Mouse (Mus musculus): ENCODE results near the gene Pld2. TPM values are rescaled to one million over a fixed set of nuclear protein-coding genes. Genes with fewer than 3 reads are reported as not detected.

Gene Pld2
- polyA plus RNA-seq (2015; fragmentation: Illumina TruSeq; extraction: RNeasy Lipid Tissue Mini Kit (QIAGEN cat#74804); ENCODE audit: insufficient read depth, low replicate concordance), result 8.9 TPM

GRCm38 (mm10) chr11:70539877-70540587, at the start of gene Pld2:
Gene Pld2 (plus strand): TSS chr11:70540064.

DNA sequence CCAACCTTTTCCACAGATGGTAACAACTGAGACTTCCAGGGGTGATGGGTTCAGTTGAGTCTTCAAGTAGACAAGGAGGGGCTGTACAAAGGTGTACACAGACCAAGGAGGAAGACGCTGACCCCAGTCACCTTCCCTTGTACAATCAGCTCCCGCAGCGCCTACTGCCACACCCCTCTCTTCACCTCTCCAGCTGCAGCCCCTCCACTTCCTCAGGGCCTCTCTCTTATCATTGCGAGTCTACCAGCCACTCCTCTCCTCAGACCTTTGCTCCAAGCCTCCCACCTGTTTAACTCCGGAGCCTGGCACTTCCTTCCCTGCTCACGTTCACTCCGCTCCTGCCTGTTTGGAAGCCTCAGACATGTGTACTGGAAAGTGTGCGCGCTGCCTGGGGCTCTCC, 34.9 kb upstream of the Pld2 start, which contains the start of gene Tm4sf5:
Gene Tm4sf5, plus strand, starts transcription at position 275 of the 400 bp plus-strand sequence.

GRCm38 (mm10) chr11:70514288-70514687, 25.6 kb upstream of the Pld2 start, which contains the start of gene Vmo1:
Gene Vmo1 (minus strand): TSS chr11:70514616.

DNA sequence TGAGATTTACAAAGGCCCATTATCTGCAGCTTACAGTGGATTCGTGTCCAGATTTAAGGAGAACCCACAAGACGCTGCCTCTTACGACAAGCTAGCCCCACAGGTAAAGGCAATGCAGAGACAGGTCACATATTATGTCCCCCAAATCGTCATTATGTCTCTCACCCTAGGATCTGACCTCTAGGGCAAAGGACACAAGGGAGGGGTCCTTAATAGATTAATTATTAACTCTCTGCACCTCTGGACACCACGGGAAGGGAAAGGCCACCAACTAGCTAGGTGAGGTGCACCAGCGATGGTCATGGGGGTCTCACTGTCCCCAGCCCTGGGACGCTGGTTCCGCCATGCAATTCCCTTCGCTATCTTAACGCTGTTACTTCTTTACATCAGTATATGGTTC, 20.9 kb upstream of the Pld2 start, which contains the start of gene Gltpd2:
Gene Gltpd2, plus strand, starts transcription at position 274 of the 400 bp plus-strand sequence.

DNA sequence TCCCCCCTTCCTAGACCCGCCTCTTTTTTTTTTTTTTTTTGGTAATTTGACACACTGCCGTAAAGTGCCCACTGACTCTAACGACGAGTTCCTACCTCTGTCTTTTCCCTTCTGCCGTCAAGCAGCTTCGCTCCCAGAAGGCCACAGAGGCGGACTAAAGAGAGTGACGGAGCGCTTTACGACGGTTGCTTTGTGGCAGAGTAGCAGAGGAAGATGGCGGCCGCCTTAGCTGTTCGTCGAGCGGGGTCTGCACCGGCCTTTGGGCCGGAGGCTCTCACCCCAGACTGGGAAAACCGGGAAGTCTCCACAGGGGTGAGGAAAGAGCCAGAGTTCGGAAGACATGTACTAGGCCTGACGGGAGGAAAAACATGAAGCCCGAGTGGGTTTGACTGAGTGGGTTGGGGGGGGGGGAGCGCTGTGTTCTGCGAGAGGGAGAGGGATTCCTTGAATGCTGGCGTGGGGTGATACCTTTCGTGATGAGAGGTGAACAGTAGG, 14.6 kb upstream of the Pld2 start, which contains the start of gene Psmb6:
Gene Psmb6, plus strand, starts transcription at position 184 of the 495 bp plus-strand sequence.

DNA sequence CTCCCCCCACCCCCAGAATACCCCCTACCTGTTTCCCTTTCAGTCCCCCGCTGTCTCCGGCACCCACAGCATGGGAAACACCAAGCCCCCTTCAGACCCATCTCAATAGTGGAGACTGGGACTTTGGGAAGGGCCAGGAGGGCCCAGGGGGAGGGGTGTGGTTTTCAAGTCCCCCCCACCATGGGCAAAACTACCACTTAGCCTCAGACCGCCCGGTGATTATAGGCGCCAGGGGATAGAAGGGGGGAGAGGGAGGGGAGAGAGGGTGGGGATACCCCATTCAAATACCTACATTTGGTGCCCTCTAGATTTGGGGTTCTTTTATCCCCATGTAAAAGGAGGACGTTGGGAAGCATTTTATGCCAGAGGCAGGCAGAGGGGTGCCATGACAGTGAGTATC, 7.0 kb upstream of the Pld2 start, which contains the start of gene Gm40193:
Gene Gm40193, minus strand, starts transcription at position 101 of the 400 bp plus-strand sequence.

GRCm38 (mm10) chr11:70562287-70562994, 22.6 kb downstream of the Pld2 start, which contains the start of gene Mink1:
Gene Mink1 (plus strand): TSS chr11:70562881.

Other genes starting within 250 kb of the Pld2 start
- gene Alox12e, start 217.4 kb upstream of the Pld2 start, polyA plus RNA-seq (2015; fragmentation: Illumina TruSeq; extraction: RNeasy Lipid Tissue Mini Kit (QIAGEN cat#74804); ENCODE audit: insufficient read depth, low replicate concordance), result not detected
- 0.58 TPM for gene Alox15, start 188.0 kb upstream of the Pld2 start, polyA plus RNA-seq (2015; fragmentation: Illumina TruSeq; extraction: RNeasy Lipid Tissue Mini Kit (QIAGEN cat#74804); ENCODE audit: insufficient read depth, low replicate concordance)
- 11.0 TPM for gene Pelp1, start 130.0 kb upstream of the Pld2 start, polyA plus RNA-seq (2015; fragmentation: Illumina TruSeq; extraction: RNeasy Lipid Tissue Mini Kit (QIAGEN cat#74804); ENCODE audit: insufficient read depth, low replicate concordance)
- gene Arrb2, start 107.4 kb upstream of the Pld2 start, polyA plus RNA-seq (2015; fragmentation: Illumina TruSeq; extraction: RNeasy Lipid Tissue Mini Kit (QIAGEN cat#74804); ENCODE audit: insufficient read depth, low replicate concordance), result 94.8 TPM
- 40.8 TPM for gene Med11, start 88.1 kb upstream of the Pld2 start, polyA plus RNA-seq (2015; fragmentation: Illumina TruSeq; extraction: RNeasy Lipid Tissue Mini Kit (QIAGEN cat#74804); ENCODE audit: insufficient read depth, low replicate concordance)
- 4.9 TPM for gene Zmynd15, start 80.6 kb upstream of the Pld2 start, polyA plus RNA-seq (2015; fragmentation: Illumina TruSeq; extraction: RNeasy Lipid Tissue Mini Kit (QIAGEN cat#74804); ENCODE audit: insufficient read depth, low replicate concordance)
- gene Cxcl16, start 80.1 kb upstream of the Pld2 start, polyA plus RNA-seq (2015; fragmentation: Illumina TruSeq; extraction: RNeasy Lipid Tissue Mini Kit (QIAGEN cat#74804); ENCODE audit: insufficient read depth, low replicate concordance), result 36.3 TPM
- 2.2 TPM for gene Tm4sf5, start 34.8 kb upstream of the Pld2 start, polyA plus RNA-seq (2015; fragmentation: Illumina TruSeq; extraction: RNeasy Lipid Tissue Mini Kit (QIAGEN cat#74804); ENCODE audit: insufficient read depth, low replicate concordance)
- gene Vmo1, start 25.4 kb upstream of the Pld2 start, polyA plus RNA-seq (2015; fragmentation: Illumina TruSeq; extraction: RNeasy Lipid Tissue Mini Kit (QIAGEN cat#74804); ENCODE audit: insufficient read depth, low replicate concordance), result not detected
- gene Gltpd2, start 20.9 kb upstream of the Pld2 start, polyA plus RNA-seq (2015; fragmentation: Illumina TruSeq; extraction: RNeasy Lipid Tissue Mini Kit (QIAGEN cat#74804); ENCODE audit: insufficient read depth, low replicate concordance), result not detected
- 92.2 TPM for gene Psmb6, start 14.7 kb upstream of the Pld2 start, polyA plus RNA-seq (2015; fragmentation: Illumina TruSeq; extraction: RNeasy Lipid Tissue Mini Kit (QIAGEN cat#74804); ENCODE audit: insufficient read depth, low replicate concordance)
- gene Gm40193, start 7.1 kb upstream of the Pld2 start, polyA plus RNA-seq (2015; fragmentation: Illumina TruSeq; extraction: RNeasy Lipid Tissue Mini Kit (QIAGEN cat#74804); ENCODE audit: insufficient read depth, low replicate concordance), result not detected
- gene Mink1, start 22.8 kb downstream of the Pld2 start, polyA plus RNA-seq (2015; fragmentation: Illumina TruSeq; extraction: RNeasy Lipid Tissue Mini Kit (QIAGEN cat#74804); ENCODE audit: insufficient read depth, low replicate concordance), result 52.0 TPM
- not detected for gene 4930544D05Rik, start 75.8 kb downstream of the Pld2 start, polyA plus RNA-seq (2015; fragmentation: Illumina TruSeq; extraction: RNeasy Lipid Tissue Mini Kit (QIAGEN cat#74804); ENCODE audit: insufficient read depth, low replicate concordance)
- 0.47 TPM for gene Chrne, start 79.2 kb downstream of the Pld2 start, polyA plus RNA-seq (2015; fragmentation: Illumina TruSeq; extraction: RNeasy Lipid Tissue Mini Kit (QIAGEN cat#74804); ENCODE audit: insufficient read depth, low replicate concordance)
- 3.7 TPM for gene Gp1ba, start 99.1 kb downstream of the Pld2 start, polyA plus RNA-seq (2015; fragmentation: Illumina TruSeq; extraction: RNeasy Lipid Tissue Mini Kit (QIAGEN cat#74804); ENCODE audit: insufficient read depth, low replicate concordance)
- 203 TPM for gene Rnf167, start 107.2 kb downstream of the Pld2 start, polyA plus RNA-seq (2015; fragmentation: Illumina TruSeq; extraction: RNeasy Lipid Tissue Mini Kit (QIAGEN cat#74804); ENCODE audit: insufficient read depth, low replicate concordance)
- gene Slc25a11, start 107.4 kb downstream of the Pld2 start, polyA plus RNA-seq (2015; fragmentation: Illumina TruSeq; extraction: RNeasy Lipid Tissue Mini Kit (QIAGEN cat#74804); ENCODE audit: insufficient read depth, low replicate concordance), result 93.8 TPM
- 1,849 TPM for gene Pfn1, start 114.6 kb downstream of the Pld2 start, polyA plus RNA-seq (2015; fragmentation: Illumina TruSeq; extraction: RNeasy Lipid Tissue Mini Kit (QIAGEN cat#74804); ENCODE audit: insufficient read depth, low replicate concordance)
- gene Eno3, start 117.1 kb downstream of the Pld2 start, polyA plus RNA-seq (2015; fragmentation: Illumina TruSeq; extraction: RNeasy Lipid Tissue Mini Kit (QIAGEN cat#74804); ENCODE audit: insufficient read depth, low replicate concordance), result 22.1 TPM
- gene Spag7, start 129.4 kb downstream of the Pld2 start, polyA plus RNA-seq (2015; fragmentation: Illumina TruSeq; extraction: RNeasy Lipid Tissue Mini Kit (QIAGEN cat#74804); ENCODE audit: insufficient read depth, low replicate concordance), result 38.6 TPM
- 19.7 TPM for gene Camta2, start 148.0 kb downstream of the Pld2 start, polyA plus RNA-seq (2015; fragmentation: Illumina TruSeq; extraction: RNeasy Lipid Tissue Mini Kit (QIAGEN cat#74804); ENCODE audit: insufficient read depth, low replicate concordance)
- gene Inca1, start 160.1 kb downstream of the Pld2 start, polyA plus RNA-seq (2015; fragmentation: Illumina TruSeq; extraction: RNeasy Lipid Tissue Mini Kit (QIAGEN cat#74804); ENCODE audit: insufficient read depth, low replicate concordance), result 1.0 TPM
- 17.2 TPM for gene Kif1c, start 160.5 kb downstream of the Pld2 start, polyA plus RNA-seq (2015; fragmentation: Illumina TruSeq; extraction: RNeasy Lipid Tissue Mini Kit (QIAGEN cat#74804); ENCODE audit: insufficient read depth, low replicate concordance)
- gene Zfp3, start 224.1 kb downstream of the Pld2 start, polyA plus RNA-seq (2015; fragmentation: Illumina TruSeq; extraction: RNeasy Lipid Tissue Mini Kit (QIAGEN cat#74804); ENCODE audit: insufficient read depth, low replicate concordance), result 9.9 TPM

Data from spleen, adult 10 weeks (tissue).